Mouse (Mus musculus) brown adipose tissue, adult 24 weeks (tissue): Measurements from ENCODE around the gene 4931409K22Rik. TPM values are rescaled to one million over a fixed set of nuclear protein-coding genes. Genes with fewer than 3 reads are reported as not detected.

Experiments
- H3K27ac ChIP-seq: fragments of 200-500 bp; replicated peaks from 2 replicates; pipeline ENCODE4 v1.5.1; 2012; ENCODE audit warnings: low read depth, mild to moderate bottlenecking, low read length
- H3K4me1 ChIP-seq: fragments of 200-500 bp; 2 replicates; pipeline ENCODE4 v1.6.1; 2012; ENCODE audit warnings: low read length, mixed read lengths; ENCODE audit not compliant: control insufficient read depth, insufficient read depth, insufficient read length
- H3K4me3 ChIP-seq: fragments of 200-500 bp; 2 replicates; pipeline ENCODE4 v1.5.1; 2012; ENCODE audit warnings: low read depth, mild to moderate bottlenecking, low read length, moderate library complexity; ENCODE audit not compliant: insufficient read depth
- polyA plus RNA-seq: library from polyadenylated mRNA; stranded (reverse); fragments of >200 nt; gene quantifications from 2 replicates; pipeline ENCODE4 v1.2.4, GENCODE M21; 2012; ENCODE audit not compliant: missing spikeins, insufficient read depth, insufficient read length

4931409K22Rik gene
- not detected in 2 replicates for polyA plus RNA-seq

DNA sequence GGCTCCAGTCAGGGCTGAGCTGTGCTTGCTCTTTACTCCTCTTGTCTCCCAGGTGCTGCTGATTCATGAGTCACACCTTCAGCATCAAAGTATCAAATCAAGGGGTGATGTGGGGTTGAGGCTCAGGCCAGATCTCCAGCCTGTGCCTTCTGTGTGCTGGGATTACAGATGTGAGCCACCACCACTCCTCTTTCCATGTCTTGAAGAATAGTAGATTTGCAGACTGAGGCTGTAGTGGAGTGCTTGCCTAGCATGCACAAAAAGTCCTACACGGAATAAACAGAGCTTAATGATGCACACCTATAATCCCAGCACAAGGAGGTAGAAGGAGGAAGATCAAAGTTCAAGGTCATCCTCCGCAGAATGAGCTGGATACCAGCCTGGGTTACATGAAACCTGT is at the start of gene 4931409K22Rik:
4931409K22Rik (minus strand) TSS at position 101 of the 400 bp plus-strand sequence.
- Histone ChIP-seq H3K4me1 (no peaks in the 10 kb centered on the region), H3K27ac (no peak within 1 kb of the TSS), H3K4me3 (no peak within 1 kb of the TSS)

DNA sequence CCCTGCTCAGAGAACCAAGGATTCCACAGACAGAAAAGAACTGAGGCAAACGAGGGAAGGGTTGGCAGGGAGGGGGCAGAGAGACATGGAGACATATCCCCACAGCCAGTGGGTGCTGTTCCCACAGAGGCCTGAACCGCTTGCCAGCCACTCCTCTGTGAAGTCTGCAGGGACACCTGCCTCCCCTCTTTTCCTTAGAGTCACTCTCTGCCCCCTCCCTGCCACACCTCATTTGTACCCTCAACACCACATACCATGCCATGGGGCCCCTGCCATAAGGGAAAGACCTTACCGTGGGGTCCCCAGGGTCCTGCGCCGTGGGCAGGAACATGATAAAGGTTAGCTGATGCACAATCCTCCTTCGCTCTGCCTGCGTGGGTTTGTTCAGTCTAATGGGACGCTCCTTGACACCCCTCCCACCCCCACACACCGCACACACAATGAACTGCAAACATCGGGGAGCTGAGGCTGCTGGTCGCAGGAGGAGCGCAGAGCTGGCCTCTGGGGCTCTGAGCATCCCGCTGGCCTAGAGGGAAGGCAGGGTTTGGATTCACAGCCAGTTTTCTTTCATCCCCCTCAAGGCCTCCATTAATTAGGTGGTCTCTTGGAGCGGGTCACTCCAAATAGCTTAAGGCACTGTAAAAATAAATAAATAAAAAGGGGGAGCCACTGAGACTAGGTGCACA is 49.5 kb upstream of the 4931409K22Rik start:
- H3K4me3 ChIP-seq: no peak overlapping the region
- peaks cover 10% of the 10 kb centered on the region for H3K4me1 ChIP-seq
- no peak overlapping the region for H3K27ac ChIP-seq

DNA sequence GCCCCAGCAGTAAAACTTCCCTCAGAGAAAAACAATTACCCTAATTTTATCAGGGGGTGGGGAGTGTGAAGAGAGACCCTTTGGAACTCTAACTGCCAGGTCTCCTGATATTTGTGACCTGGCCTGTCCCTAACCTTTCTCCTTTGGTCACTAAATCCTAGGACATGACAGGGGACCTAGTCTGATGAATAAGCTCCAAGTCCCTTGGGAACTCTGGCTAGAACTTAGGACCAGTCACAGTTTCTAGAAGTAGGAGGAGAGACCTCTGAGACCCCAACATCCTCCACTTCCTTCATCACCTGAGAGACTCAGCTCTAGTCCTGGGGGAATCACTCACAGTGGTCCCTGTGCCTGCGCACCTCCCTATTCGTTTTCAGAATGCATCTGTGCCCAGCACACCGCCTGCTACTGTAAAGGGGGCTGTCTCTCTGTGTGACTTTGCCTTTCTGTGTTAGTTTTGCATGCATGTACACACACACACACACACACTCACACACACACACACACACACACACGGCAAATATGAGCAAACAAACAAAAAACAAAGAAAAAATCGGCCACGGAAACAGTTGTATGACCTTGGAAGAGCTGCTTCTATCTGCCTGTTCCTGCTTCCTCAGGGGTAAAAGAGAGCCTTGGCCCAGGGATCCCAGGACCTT is 48.8 kb upstream of the 4931409K22Rik start:
- peak overlapping the region; percentile 75 for H3K4me3 ChIP-seq
- peak overlapping the region; percentile 25; the same call in 1 of the 2 replicates for H3K27ac ChIP-seq
- H3K4me1 ChIP-seq: peaks cover 13% of the 10 kb centered on the region

DNA sequence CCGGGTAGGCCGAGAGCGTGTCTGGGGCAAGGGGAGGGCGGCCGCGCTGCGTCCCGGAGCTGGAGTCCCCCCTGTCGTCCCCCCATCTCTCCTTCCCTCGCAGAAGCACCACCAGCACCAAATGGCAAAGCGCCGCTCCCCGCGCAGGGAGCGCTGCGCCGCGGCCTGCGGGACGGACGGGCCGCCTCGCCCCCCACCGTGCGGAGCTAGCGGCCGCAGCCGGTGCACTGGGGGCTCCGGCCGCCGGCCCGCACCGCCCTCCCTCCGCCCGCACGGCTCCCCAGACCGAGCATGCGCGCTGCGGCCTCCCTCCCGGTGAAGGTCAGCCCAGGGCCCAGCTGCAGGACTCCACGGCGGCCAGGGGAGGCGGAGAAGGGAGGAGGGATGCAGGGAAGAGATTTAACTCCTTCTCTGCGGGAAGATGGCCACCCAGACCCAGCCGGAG is 48.1 kb upstream of the 4931409K22Rik start:
- Histone ChIP-seq H3K27ac (peak overlapping the region; percentile 92), H3K4me1 (peaks cover 13% of the 10 kb centered on the region), H3K4me3 (peak overlapping the region; percentile 75)

DNA sequence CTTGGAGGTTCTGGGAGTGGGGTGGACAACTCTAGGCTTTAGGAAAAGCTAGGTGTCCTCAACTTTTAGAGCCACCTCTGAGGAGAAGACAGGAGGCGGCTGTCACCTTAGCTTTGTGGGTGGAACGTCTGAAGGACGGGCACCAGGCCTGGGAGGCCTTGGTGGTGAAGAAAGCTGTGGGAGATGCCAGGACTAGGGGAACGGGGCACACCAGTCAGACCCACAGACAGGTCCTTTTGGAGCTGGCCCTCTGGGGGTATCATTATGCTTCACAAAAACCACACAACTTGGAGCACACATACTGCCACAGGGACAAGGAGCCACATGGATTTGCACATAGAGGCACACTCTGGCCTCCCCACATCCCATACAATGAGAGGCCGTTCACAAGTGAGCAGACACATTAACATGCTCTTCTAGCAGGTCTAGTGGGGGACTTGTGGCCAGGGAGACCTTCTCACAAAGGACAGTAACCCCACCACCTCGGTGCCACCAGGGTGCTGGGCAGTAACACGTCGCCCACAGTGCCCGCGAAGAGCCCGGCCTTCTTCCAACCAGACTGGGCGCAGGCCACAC is 47.6 kb upstream of the 4931409K22Rik start:
- Histone ChIP-seq H3K27ac (peak overlapping the region; percentile 92), H3K4me3 (peak overlapping the region; percentile 75), H3K4me1 (peaks cover 13% of the 10 kb centered on the region)

DNA sequence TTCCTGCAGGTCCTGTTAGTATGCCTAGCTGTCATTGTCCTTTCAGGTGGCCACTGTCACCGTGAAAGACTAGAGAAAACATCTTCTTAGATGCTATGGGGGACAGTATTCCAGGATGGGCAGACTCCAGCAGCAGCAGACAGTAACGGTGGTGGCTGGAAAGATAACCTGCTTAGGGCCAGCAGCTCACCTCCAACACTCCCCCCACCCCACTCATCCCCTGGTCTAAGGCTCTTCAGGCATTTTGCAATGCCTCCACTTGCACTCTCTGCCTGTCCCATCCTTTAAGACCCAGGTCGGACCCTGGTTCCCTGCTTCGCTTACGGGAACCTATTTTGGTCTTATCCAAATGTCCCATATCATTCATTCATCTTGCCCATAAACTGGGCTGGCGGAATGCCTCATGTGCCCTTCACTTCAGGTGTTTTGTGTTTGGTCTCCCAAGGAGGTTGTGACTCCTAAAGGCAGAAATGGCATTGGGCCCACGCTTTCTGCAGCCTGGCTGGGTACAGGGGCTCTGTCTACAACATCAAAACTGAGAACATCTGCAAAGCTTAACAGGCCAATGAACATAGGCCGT is 46.9 kb upstream of the 4931409K22Rik start:
- Histone ChIP-seq H3K27ac (peak overlapping the region; percentile 92), H3K4me3 (peak overlapping the region; percentile 75; the same call in 1 of the 2 replicates), H3K4me1 (peaks cover 13% of the 10 kb centered on the region)

DNA sequence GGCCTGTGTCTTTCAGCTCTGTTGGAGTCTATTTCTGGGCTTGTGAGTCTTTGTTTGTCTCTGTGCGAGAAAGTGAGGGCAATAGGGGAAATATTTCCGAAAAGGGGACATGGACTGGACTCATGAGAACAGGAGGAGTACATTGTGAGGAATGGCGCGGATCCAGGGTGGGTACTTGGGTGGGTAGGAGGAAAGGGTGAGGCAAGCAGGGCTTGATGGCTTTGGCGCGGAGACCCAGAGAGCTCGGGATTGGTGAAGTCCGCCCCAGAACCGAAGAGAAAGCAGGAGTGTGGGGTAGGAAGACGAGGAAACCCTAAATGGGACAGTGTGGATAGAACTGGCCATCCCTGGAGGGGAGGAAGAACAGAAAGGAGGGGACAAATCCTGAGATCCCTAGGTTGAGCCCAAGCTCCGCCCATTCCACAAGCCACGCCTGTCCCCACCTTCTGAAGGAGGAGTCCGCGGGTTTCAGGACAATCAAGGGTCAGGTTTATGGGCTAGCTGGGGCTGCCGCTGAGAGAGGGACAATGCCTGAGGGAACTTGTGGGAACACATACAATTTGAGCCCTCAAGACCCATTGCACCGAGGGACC is 46.2 kb upstream of the 4931409K22Rik start:
- Histone ChIP-seq H3K4me1 (peaks cover 16% of the 10 kb centered on the region), H3K4me3 (peak overlapping the region; percentile 87), H3K27ac (peak overlapping the region; percentile 92)

DNA sequence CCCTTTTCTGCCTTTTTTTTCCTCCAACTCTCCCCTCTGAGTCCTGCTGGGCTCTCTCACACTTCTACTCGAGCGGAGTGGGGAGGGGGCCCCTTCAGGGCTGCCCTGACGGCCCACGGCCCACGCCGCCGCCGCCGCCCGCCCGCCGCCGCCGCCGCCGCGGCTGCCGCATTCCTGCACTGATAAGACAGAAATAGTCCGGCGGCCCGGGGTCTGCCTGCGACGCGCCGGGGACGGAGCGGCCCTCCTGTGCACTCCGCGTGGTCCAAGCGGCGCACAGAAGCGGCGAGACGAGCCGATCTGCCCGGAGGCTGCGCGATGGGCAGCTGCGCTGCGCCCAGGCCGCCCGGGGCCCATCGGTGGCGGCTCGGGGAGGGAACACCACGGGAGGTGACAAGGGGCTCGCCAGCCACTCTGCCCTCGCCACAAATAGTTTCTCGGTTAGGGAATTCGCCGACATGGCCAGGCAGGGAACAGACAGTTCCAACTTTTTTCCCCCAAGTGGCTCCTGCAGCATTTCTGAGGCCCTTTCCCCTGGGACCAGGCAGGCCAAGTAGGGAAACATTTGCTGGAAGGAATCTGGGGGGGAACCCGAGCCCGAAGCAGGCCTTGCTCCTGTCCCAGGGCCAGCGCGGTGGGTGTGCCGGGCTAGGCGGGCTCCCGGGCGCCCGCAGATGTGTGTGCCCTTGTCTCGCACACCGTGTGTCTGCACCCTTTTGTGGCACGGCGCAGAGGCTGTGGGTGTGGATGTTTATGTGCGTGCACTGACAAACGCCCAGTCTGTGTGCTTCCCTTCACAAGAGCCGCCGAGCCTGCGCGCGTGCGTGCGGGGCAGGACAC is 45.5 kb upstream of the 4931409K22Rik start:
- H3K27ac ChIP-seq: peak overlapping the region; percentile 76
- peak overlapping the region; percentile 87 for H3K4me3 ChIP-seq
- peaks cover 17% of the 10 kb centered on the region for H3K4me1 ChIP-seq

DNA sequence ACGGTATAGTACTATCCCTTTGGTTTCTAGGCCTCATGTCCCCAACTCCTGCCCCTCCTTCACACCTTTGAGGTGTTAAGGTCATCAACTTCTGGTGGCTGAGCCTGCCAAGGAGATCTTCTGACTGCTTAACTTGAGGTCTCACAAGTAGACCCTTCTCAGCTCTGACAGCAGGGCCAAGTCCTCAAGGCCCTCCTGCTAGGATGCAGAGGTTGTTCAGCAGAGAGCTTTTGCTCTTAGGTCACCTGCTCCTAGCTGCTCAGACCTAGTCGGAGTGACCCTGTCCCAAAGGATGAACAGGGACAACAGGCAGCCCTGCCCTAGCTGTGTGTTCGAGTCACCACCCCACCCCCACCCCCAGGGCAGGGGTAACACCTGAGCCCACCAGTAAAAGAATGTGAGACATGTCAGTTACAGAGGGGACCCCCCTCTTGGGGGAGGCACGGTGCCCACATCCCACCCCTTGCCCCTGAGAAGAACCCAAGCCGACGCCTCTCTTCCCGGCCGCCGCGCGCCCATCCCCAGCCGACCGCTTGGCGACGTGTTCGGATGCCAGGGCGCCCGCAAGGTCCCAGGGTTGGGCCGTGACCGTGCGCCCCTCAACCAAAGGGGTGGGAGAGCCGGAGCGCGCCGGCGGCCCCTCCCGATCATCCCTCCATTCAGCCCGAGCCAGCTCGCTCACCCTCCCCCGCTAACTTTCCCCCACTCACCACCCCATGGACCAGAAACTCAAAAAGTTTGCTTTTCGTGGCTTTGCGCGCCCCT is 44.6 kb upstream of the 4931409K22Rik start:
- peak overlapping the region; percentile 87 for H3K4me3 ChIP-seq
- H3K27ac ChIP-seq: peak overlapping the region; percentile 76
- H3K4me1 ChIP-seq: peaks cover 17% of the 10 kb centered on the region

DNA sequence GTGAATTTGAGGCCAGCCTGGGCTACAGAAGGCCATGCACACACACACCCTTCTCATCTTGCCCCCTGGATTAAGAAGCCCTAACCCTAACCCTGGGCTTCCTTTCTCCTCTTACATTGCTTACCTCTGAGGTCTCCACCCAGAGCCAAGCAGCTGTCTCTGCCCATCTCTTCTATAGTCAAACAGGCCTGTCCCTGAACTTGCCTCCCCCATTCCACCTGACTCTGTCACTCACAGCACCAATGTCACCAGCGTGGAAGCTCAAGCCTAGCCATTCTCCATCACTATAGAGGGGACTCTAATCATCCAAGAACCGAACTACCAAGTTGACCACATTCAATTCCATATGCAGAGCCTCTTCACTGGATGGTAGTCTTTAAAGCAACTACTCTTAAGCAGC is 43.6 kb upstream of the 4931409K22Rik start:
- Histone ChIP-seq H3K4me1 (peaks cover 14% of the 10 kb centered on the region), H3K27ac (no peak overlapping the region)

DNA sequence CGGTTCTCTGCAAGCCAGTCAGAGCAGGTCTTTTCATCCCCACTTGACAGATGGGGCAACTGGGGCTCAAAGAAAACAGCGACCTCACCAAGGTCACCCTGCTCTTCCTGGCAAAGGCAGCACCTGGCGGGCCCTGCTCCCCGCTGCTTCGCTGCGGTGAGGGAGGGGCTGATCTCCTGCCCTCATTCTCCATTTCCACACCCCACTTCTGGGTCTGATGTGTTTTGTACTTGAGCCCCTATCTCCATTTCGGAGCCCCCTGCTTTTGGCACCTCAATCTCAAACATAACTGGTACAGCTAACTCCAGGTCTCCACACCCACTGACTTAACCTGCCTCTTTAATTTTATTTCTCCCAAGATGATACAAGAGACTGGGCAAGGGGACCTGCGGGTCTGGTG is 42.5 kb upstream of the 4931409K22Rik start:
- Histone ChIP-seq H3K4me1 (peaks cover 14% of the 10 kb centered on the region), H3K4me3 (no peak overlapping the region; the same call in 1 of the 2 replicates), H3K27ac (no peak overlapping the region)

More for the DNA sequence above, 43.6 kb upstream of the 4931409K22Rik start:
- H3K4me3 ChIP-seq: no peak overlapping the region

DNA sequence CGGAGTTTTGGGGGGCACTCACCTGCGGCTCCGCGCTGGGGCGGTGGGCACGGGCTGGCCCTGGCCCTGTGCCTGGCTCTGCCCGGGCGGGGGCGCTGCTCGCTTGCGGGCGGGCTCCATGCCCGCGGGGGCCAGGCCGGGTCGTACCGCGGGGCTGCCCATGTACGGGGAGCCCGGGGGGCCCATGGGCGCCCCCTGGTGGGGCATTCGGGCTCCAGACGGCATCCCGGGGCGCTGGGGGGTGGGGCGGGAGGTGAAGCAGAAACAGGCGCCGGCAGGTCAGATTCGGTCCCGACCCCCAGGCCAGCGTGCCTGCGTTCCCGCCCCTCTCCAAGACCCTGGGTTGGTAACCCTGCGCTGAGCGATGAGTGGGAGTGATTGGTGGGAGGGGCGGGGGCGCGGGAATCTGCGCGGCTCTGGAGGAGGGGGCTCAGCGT is 42.0 kb upstream of the 4931409K22Rik start:
- peak overlapping the region; percentile 19 for H3K4me3 ChIP-seq

DNA sequence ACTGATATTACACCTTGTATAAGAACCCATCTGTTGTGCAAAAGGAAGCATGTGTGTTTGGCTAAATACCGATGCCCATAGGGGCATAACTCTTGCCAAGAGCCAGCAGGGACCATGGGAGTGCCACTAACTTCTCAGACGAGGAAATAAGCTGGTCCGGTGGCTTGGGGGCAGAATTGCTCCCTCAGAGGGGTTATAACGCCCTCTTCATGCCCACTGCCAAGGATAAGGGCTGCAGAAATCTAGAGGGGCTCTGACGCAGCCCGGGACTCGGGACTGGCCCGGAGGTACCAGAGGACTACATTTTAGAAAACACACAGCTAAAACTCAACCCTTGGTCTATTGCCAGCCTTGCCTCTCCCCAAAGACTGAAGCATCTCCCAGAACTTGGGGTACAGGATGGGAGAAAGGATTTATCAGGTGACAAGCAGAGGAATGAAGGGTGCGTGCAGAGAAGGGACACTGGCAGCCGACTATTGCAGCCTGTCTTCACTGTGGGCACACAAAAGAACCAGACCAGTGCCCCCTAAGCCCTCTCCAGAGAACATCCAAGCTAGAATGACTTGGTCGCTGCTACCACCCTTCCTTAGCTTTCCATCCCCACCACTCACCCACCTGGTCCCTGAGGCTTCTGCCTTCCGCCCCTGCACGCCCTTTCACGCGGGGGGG is 41.4 kb upstream of the 4931409K22Rik start:
- Histone ChIP-seq H3K4me3 (peak overlapping the region; percentile 19), H3K4me1 (peaks cover 8% of the 10 kb centered on the region), H3K27ac (no peak overlapping the region)

More for the DNA sequence above, 42.0 kb upstream of the 4931409K22Rik start:
- Histone ChIP-seq H3K4me1 (peaks cover 10% of the 10 kb centered on the region), H3K27ac (no peak overlapping the region)
